Mouse (Mus musculus): Measurements from ENCODE around the gene Arxes2. TPM values are rescaled to one million over a fixed set of nuclear protein-coding genes. Genes with fewer than 3 reads are reported as not detected.

Gene Arxes2
- total and polyA plus RNA-seq, 3 experiments, result not detected

GRCm38 (mm10) chrX:136043726-136044125 lies 50.1 kb downstream of the Arxes2 start:
- Histone ChIP-seq H3K27me3 (ENCODE audit: control insufficient read depth in 1 of 2, insufficient read depth in 2 of 2, low read length in 2 of 2) (peaks cover 3 to 5% of the 10 kb centered on the region in 2 experiments; a peak in 3 of 4 replicates), H3K36me3 (ENCODE audit: control insufficient read depth in 1 of 2, insufficient read depth in 2 of 2, low read length in 2 of 2) (no peaks in the 10 kb centered on the region), H3K27ac (ENCODE audit: control insufficient read depth, low read depth, low read length) (no peak overlapping the region), H3K4me3 (ENCODE audit: control insufficient read depth in 1 of 2, insufficient read depth in 1 of 2, low read depth in 2 of 2, low read length in 2 of 2) (no peak overlapping the region), H3K9ac (ENCODE audit: control insufficient read depth, low read depth, low read length, poor library complexity, severe bottlenecking) (no peak overlapping the region), H3K79me2 (ENCODE audit: control insufficient read depth, insufficient read depth, low read length, poor library complexity) (no peaks in the 10 kb centered on the region), H3K9me3 (replicated peaks; ENCODE audit: insufficient read depth, low read length) (no peaks in the 10 kb centered on the region), H3K4me1 (ENCODE audit: control insufficient read depth in 1 of 2, insufficient read depth in 2 of 2, low read length in 2 of 2) (no peaks in the 10 kb centered on the region)
- DNase-seq (ENCODE audit: low read depth, low spot score), result no peak
- TF ChIP-seq TBP (IDR thresholded peaks at IDR 0.05; ENCODE audit: low read depth, low read length), result no peak
- no peak for TF ChIP-seq POLR2A (IDR thresholded peaks at IDR 0.05; ENCODE audit: control insufficient read depth in 1 of 2, insufficient read depth in 1 of 2, low read depth in 1 of 2, low read length in 2 of 2, poor library complexity in 1 of 2)
- no peak for TF ChIP-seq MYB (IDR thresholded peaks at IDR 0.05; ENCODE audit: low read depth, low read length)
- TF ChIP-seq MYC (IDR thresholded peaks at IDR 0.05; ENCODE audit: low read depth, low read length), result no peak
- TF ChIP-seq EP300 (IDR thresholded peaks at IDR 0.05; ENCODE audit: low read depth in 1 of 2, low read length in 2 of 2), result no peak
- TF ChIP-seq ELF1 (IDR thresholded peaks at IDR 0.05; ENCODE audit: low read depth, low read length), result no peak
- no peak for TF ChIP-seq CHD2 (IDR thresholded peaks at IDR 0.05; ENCODE audit: low read length)
- no peak for TF ChIP-seq MAX (IDR thresholded peaks at IDR 0.05; ENCODE audit: low read length)
- no peak for TF ChIP-seq ZMIZ1 (IDR thresholded peaks at IDR 0.05; ENCODE audit: low read depth, low read length)
- no peak for TF ChIP-seq HCFC1 (IDR thresholded peaks at IDR 0.05; ENCODE audit: low read depth, low read length)
- no peak for TF ChIP-seq MEF2A (IDR thresholded peaks at IDR 0.05; ENCODE audit: extremely low read depth, insufficient replicate concordance, low read depth, low read length, poor library complexity, severe bottlenecking)
- TF ChIP-seq MXI1 (IDR thresholded peaks at IDR 0.05; ENCODE audit: low read depth, low read length), result no peak
- no peak for TF ChIP-seq BHLHE40 (IDR thresholded peaks at IDR 0.05; ENCODE audit: borderline replicate concordance, low read depth, low read length)

Other genes starting within 250 kb of the Arxes2 start
- not detected in 2 replicates for gene Bhlhb9, start 196.2 kb upstream of the Arxes2 start, total RNA-seq (2012; rRNA removed)
- under 1 TPM in 1 of 2 experiments, not detected in 1; 0.01 TPM for gene Bhlhb9, start 196.2 kb upstream of the Arxes2 start, polyA plus RNA-seq (2012; ENCODE audit: insufficient read depth in 1 of 2, insufficient read length in 2 of 2, low read depth in 1 of 2, low replicate concordance in 2 of 2, missing spikeins in 1 of 2)
- not detected in 2 replicates for gene Gprasp2, start 154.8 kb upstream of the Arxes2 start, total RNA-seq (2012; rRNA removed)
- gene Gprasp2, start 154.8 kb upstream of the Arxes2 start, polyA plus RNA-seq (2012; ENCODE audit: insufficient read depth in 1 of 2, insufficient read length in 2 of 2, low read depth in 1 of 2, low replicate concordance in 2 of 2, missing spikeins in 1 of 2), result under 1 TPM in 1 of 2 experiments, not detected in 1; 0.31 TPM
- not detected in 2 replicates for gene Arxes1, start 39.5 kb downstream of the Arxes2 start, total RNA-seq (2012; rRNA removed)
- gene Arxes1, start 39.5 kb downstream of the Arxes2 start, polyA plus RNA-seq (2012; ENCODE audit: insufficient read depth in 1 of 2, insufficient read length in 2 of 2, low read depth in 1 of 2, low replicate concordance in 2 of 2, missing spikeins in 1 of 2), result not detected
- not detected in 2 replicates for gene Bex2, start 74.4 kb downstream of the Arxes2 start, total RNA-seq (2012; rRNA removed)
- not detected for gene Bex2, start 74.4 kb downstream of the Arxes2 start, polyA plus RNA-seq (2012; ENCODE audit: insufficient read depth in 1 of 2, insufficient read length in 2 of 2, low read depth in 1 of 2, low replicate concordance in 2 of 2, missing spikeins in 1 of 2)
- not detected in 2 replicates for gene Nxf3, start 91.4 kb downstream of the Arxes2 start, total RNA-seq (2012; rRNA removed)
- under 1 TPM in 1 of 2 experiments, not detected in 1; 0.08 TPM for gene Nxf3, start 91.4 kb downstream of the Arxes2 start, polyA plus RNA-seq (2012; ENCODE audit: insufficient read depth in 1 of 2, insufficient read length in 2 of 2, low read depth in 1 of 2, low replicate concordance in 2 of 2, missing spikeins in 1 of 2)
- 219 and 240 TPM in 2 replicates for gene Bex4, start 145.2 kb downstream of the Arxes2 start, total RNA-seq (2012; rRNA removed)
- 100 to 1,000 TPM in 1 of 2 experiments, not detected in 1; 412 TPM for gene Bex4, start 145.2 kb downstream of the Arxes2 start, polyA plus RNA-seq (2012; ENCODE audit: insufficient read depth in 1 of 2, insufficient read length in 2 of 2, low read depth in 1 of 2, low replicate concordance in 2 of 2, missing spikeins in 1 of 2)
- gene Tceal8, start 178.5 kb downstream of the Arxes2 start, total RNA-seq (2012; rRNA removed), result 26.9 and 27.4 TPM in 2 replicates
- gene Tceal8, start 178.5 kb downstream of the Arxes2 start, polyA plus RNA-seq (2012; ENCODE audit: insufficient read depth in 1 of 2, insufficient read length in 2 of 2, low read depth in 1 of 2, low replicate concordance in 2 of 2, missing spikeins in 1 of 2), result 100 to 1,000 TPM in 1 of 2 experiments, 10 to 100 TPM in 1; 41.1 to 759 TPM
- gene Tceal5, start 210.1 kb downstream of the Arxes2 start, total RNA-seq (2012; rRNA removed), result not detected in 2 replicates
- gene Tceal5, start 210.1 kb downstream of the Arxes2 start, polyA plus RNA-seq (2012; ENCODE audit: insufficient read depth in 1 of 2, insufficient read length in 2 of 2, low read depth in 1 of 2, low replicate concordance in 2 of 2, missing spikeins in 1 of 2), result not detected
- gene Tceal7, start 221.0 kb downstream of the Arxes2 start, total RNA-seq (2012; rRNA removed), result not detected in 2 replicates
- 1 to 10 TPM in 1 of 2 experiments, not detected in 1; 1.0 TPM for gene Tceal7, start 221.0 kb downstream of the Arxes2 start, polyA plus RNA-seq (2012; ENCODE audit: insufficient read depth in 1 of 2, insufficient read length in 2 of 2, low read depth in 1 of 2, low replicate concordance in 2 of 2, missing spikeins in 1 of 2)
- 0.27 and 0.49 TPM in 2 replicates for gene Bex1, start 221.7 kb downstream of the Arxes2 start, total RNA-seq (2012; rRNA removed)
- gene Bex1, start 221.7 kb downstream of the Arxes2 start, polyA plus RNA-seq (2012; ENCODE audit: insufficient read depth in 1 of 2, insufficient read length in 2 of 2, low read depth in 1 of 2, low replicate concordance in 2 of 2, missing spikeins in 1 of 2), result under 1 TPM in 1 of 2 experiments, not detected in 1; 0.86 TPM

Data from MEL (cell line).